Mouse (Mus musculus): ENCODE results near the gene Reep6. TPM values are rescaled to one million over a fixed set of nuclear protein-coding genes. Genes with fewer than 3 reads are reported as not detected.

Reep6 gene
- total RNA-seq, 2 experiments from 2014 or later, result 1.3 to 1.5 TPM

GRCm38 (mm10) chr10:80347514-80347967 lies 17.8 kb downstream of the Reep6 start:
- peak in 1 of 2 experiments; percentile 30 for DNase-seq
- intact Hi-C loops (cut with DNase I), result no loop called here

GRCm38 (mm10) chr10:80348244-80348781 lies 18.6 kb downstream of the Reep6 start, which contains the start of gene Adamtsl5:
Gene Adamtsl5, minus strand, starts transcription at chr10:80348412.
- intact Hi-C loops (cut with DNase I), result no loop called here
- peak; percentile 73 for DNase-seq

- peak in 1 of 2 experiments; percentile 49 for DNase-seq
- intact Hi-C loops (cut with DNase I), result loop anchor here (1.0 kb wide), 1 partner anchor 54 kb away; the partner anchor contains the start of gene Apc2
Observed at GRCm38 (mm10) chr10:80348981-80349380, 19.2 kb downstream of the Reep6 start.

GRCm38 (mm10) chr10:80350292-80350691 lies 20.5 kb downstream of the Reep6 start:
- intact Hi-C loops (cut with DNase I), result loop anchor here (2.0 kb wide), 1 partner anchor 25 kb away; no protein-coding TSS in a partner anchor
- DNase-seq, result peak; percentile 83 to 87

GRCm38 (mm10) chr10:80351896-80352295 lies 22.1 kb downstream of the Reep6 start:
- no peak for DNase-seq
- intact Hi-C loops (cut with DNase I), result loop anchor here (2.0 kb wide), 1 partner anchor 23 kb away; no protein-coding TSS in a partner anchor

GRCm38 (mm10) chr10:80352727-80353126 lies 23.0 kb downstream of the Reep6 start:
- intact Hi-C loops (cut with DNase I), result no loop called here
- no peak for DNase-seq

GRCm38 (mm10) chr10:80355431-80355830 lies 25.7 kb downstream of the Reep6 start:
- intact Hi-C loops (cut with DNase I), result no loop called here
- DNase-seq, result no peak

- DNase-seq, result no peak
- intact Hi-C loops (cut with DNase I), result no loop called here
Observed at GRCm38 (mm10) chr10:80356001-80356682, 26.4 kb downstream of the Reep6 start, which contains the start of gene Plk5. Gene Plk5, plus strand, starts transcription at chr10:80356459.

- intact Hi-C loops (cut with DNase I), result no loop called here
- DNase-seq, result no peak
Observed at GRCm38 (mm10) chr10:80356737-80357136, 27.0 kb downstream of the Reep6 start.

- intact Hi-C loops (cut with DNase I), result no loop called here
Observed at GRCm38 (mm10) chr10:80357336-80357735, 27.6 kb downstream of the Reep6 start.

GRCm38 (mm10) chr10:80357994-80358639 lies 28.4 kb downstream of the Reep6 start:
- intact Hi-C loops (cut with DNase I), result no loop called here
- no peak for DNase-seq

More at GRCm38 (mm10) chr10:80357336-80357735, 27.6 kb downstream of the Reep6 start:
- DNase-seq, result no peak

GRCm38 (mm10) chr10:80363734-80364133 lies 34.0 kb downstream of the Reep6 start:
- intact Hi-C loops (cut with DNase I), result no loop called here

GRCm38 (mm10) chr10:80365736-80366135 lies 36.0 kb downstream of the Reep6 start:
- intact Hi-C loops (cut with DNase I), result no loop called here
- no peak for DNase-seq

More at GRCm38 (mm10) chr10:80363734-80364133, 34.0 kb downstream of the Reep6 start:
- no peak for DNase-seq

GRCm38 (mm10) chr10:80367954-80368353 lies 38.2 kb downstream of the Reep6 start:
- DNase-seq, result no peak
- intact Hi-C loops (cut with DNase I), result loop anchor here (1.0 kb wide), 1 partner anchor 39 kb away; the partner anchor contains the start of genes Pcsk4 and Reep6

GRCm38 (mm10) chr10:80368392-80368791 lies 38.6 kb downstream of the Reep6 start:
- intact Hi-C loops (cut with DNase I), result no loop called here
- no peak for DNase-seq

GRCm38 (mm10) chr10:80369995-80370747 lies 40.4 kb downstream of the Reep6 start:
- intact Hi-C loops (cut with DNase I), result no loop called here

GRCm38 (mm10) chr10:80371411-80371966 lies 41.7 kb downstream of the Reep6 start:
- DNase-seq, result no peak

More at GRCm38 (mm10) chr10:80369995-80370747, 40.4 kb downstream of the Reep6 start:
- no peak for DNase-seq

GRCm38 (mm10) chr10:80371983-80372382 lies 42.2 kb downstream of the Reep6 start:
- DNase-seq, result no peak
- intact Hi-C loops (cut with DNase I), result no loop called here

More at GRCm38 (mm10) chr10:80371411-80371966, 41.7 kb downstream of the Reep6 start:
- intact Hi-C loops (cut with DNase I), result no loop called here

- intact Hi-C loops (cut with DNase I), result no loop called here
- DNase-seq, result no peak
Observed at GRCm38 (mm10) chr10:80372706-80373105, 43.0 kb downstream of the Reep6 start.

- DNase-seq, result peak in 1 of 2 experiments; percentile 52
- intact Hi-C loops (cut with DNase I), result loop anchor here (1.0 to 2.0 kb wide), 2 partner anchors 23 to 79 kb away; partner anchors contain the start of gene Apc2
Observed at GRCm38 (mm10) chr10:80374063-80374462, 44.3 kb downstream of the Reep6 start.
